Mouse (Mus musculus) midbrain, embryonic 16.5 days (tissue): ENCODE measurements around the gene Prkra. TPM values are rescaled to one million over a fixed set of nuclear protein-coding genes. Genes with fewer than 3 reads are reported as not detected.
"Not testable (repeated sequence)": the region's sequence is repeated elsewhere in the genome, so short reads cannot be mapped to it uniquely, and the experiment has no call there.

Experiments used
- ATAC-seq: fragments of 200-750 bp; cut with Nextera tagmentation; 2 replicates; pipeline ENCODE4 v1.8.0; 2017; ENCODE audit warnings: moderate TSS enrichment
- H3K27ac ChIP-seq: fragments of 300-500 bp; sonication (generic); 2 replicates; pipeline ENCODE4 v1.5.1; 2014; ENCODE audit warnings: mild to moderate bottlenecking, low read length, mixed read lengths
- H3K27me3 ChIP-seq: fragments of 300-500 bp; sonication (generic); 2 replicates; pipeline ENCODE4 v1.6.1; 2014; ENCODE audit warnings: low read depth, low read length, mixed read lengths; ENCODE audit not compliant: control insufficient read depth, insufficient read depth
- H3K36me3 ChIP-seq: fragments of 300-500 bp; sonication (generic); 2 replicates; pipeline ENCODE4 v1.6.1; 2014; ENCODE audit warnings: mild to moderate bottlenecking, low read length, moderate library complexity, mixed read lengths; ENCODE audit not compliant: control insufficient read depth, insufficient read depth
- H3K4me1 ChIP-seq: fragments of 300-500 bp; sonication (generic); 2 replicates; pipeline ENCODE4 v1.6.1; 2014; ENCODE audit warnings: mild to moderate bottlenecking, low read length, mixed read lengths; ENCODE audit not compliant: control insufficient read depth, insufficient read depth
- H3K4me2 ChIP-seq: fragments of 300-500 bp; sonication (generic); 2 replicates; pipeline ENCODE4 v1.6.1; 2014; ENCODE audit warnings: mild to moderate bottlenecking, low read length, mixed read lengths
- H3K4me3 ChIP-seq: fragments of 300-500 bp; sonication (generic); 2 replicates; pipeline ENCODE4 v1.5.1; 2014; ENCODE audit warnings: low read depth, mild to moderate bottlenecking, low read length, moderate library complexity, mixed read lengths
- H3K9ac ChIP-seq: fragments of 300-500 bp; sonication (generic); 2 replicates; pipeline ENCODE4 v1.6.1; 2014; ENCODE audit warnings: low read depth, low read length, mixed read lengths
- H3K9me3 ChIP-seq: fragments of 300-500 bp; sonication (generic); replicated peaks from 2 replicates; pipeline ENCODE4 v1.6.1; 2014; ENCODE audit warnings: mild to moderate bottlenecking, low read length, mixed read lengths; ENCODE audit not compliant: control insufficient read depth, poor library complexity, severe bottlenecking
- WGBS: fragments of 180-500 bp; shearing (Covaris S2); extraction: QIAGEN DNeasy Blood & Tissue Kit; methylation state at CpG from one replicate; pipeline ENCODE4 v1.1.7; 2014; 5-methylcytosine and 5-hydroxymethylcytosine counted together
- polyA plus RNA-seq: library from polyadenylated mRNA; unstranded; fragments of >200 nt; fragmentation: Nextera tagmentation; extraction: Ambion mirVana; gene quantifications from 2 replicates; pipeline ENCODE4 v1.2.1, GENCODE M21; 2015

The Prkra gene
- polyA plus RNA-seq, 1 experiment from 2014 or later: 119 TPM

GRCm38 (mm10) chr2:76647441-76647869 lies 360 bp downstream of the Prkra start:
- peak; percentile 70 for ATAC-seq

GRCm38 (mm10) chr2:76643801-76644200 lies 4.0 kb downstream of the Prkra start:
- Histone ChIP-seq H3K27ac (no peak overlapping the region), H3K4me3 (no peak overlapping the region), H3K9me3 (no peaks in the 10 kb centered on the region), H3K9ac (no peak overlapping the region), H3K4me1 (peaks cover 12% of the 10 kb centered on the region), H3K4me2 (no peak overlapping the region), H3K36me3 (peaks cover 16% of the 10 kb centered on the region; the same call in 1 of the 2 replicates), H3K27me3 (no peaks in the 10 kb centered on the region)
- no peak for ATAC-seq

More at GRCm38 (mm10) chr2:76647441-76647869, 360 bp downstream of the Prkra start:
- Histone ChIP-seq H3K4me3 (peak overlapping the region; percentile 73), H3K9ac (peak overlapping the region; percentile 83), H3K36me3 (peaks cover 4% of the 10 kb centered on the region; the same call in 1 of the 2 replicates), H3K4me2 (peak overlapping the region; percentile 74), H3K27ac (peak overlapping the region; percentile 88), H3K4me1 (peaks cover 14% of the 10 kb centered on the region), H3K27me3 (no peaks in the 10 kb centered on the region), H3K9me3 (no peaks in the 10 kb centered on the region)
- 0% methylated on average over 24 of the region's 32 CpGs for WGBS

- Histone ChIP-seq H3K36me3 (peaks cover 37% of the 10 kb centered on the region), H3K4me3 (no peak overlapping the region), H3K4me1 (no peaks in the 10 kb centered on the region; the same call in 1 of the 2 replicates), H3K9ac (no peak overlapping the region), H3K27me3 (no peaks in the 10 kb centered on the region), H3K27ac (no peak overlapping the region), H3K9me3 (no peaks in the 10 kb centered on the region), H3K4me2 (no peak overlapping the region)
- ATAC-seq: no peak
- WGBS: 98% methylated on average over 2 of the region's 2 CpGs
These were observed 8.2 kb downstream of the Prkra start for GRCm38 (mm10) chr2:76639637-76640036.

GRCm38 (mm10) chr2:76631600-76631999 lies 16.2 kb downstream of the Prkra start:
- Histone ChIP-seq H3K27ac (no peak overlapping the region), H3K9me3 (no peaks in the 10 kb centered on the region), H3K27me3 (no peaks in the 10 kb centered on the region), H3K9ac (no peak overlapping the region), H3K36me3 (peaks cover 60% of the 10 kb centered on the region), H3K4me3 (no peak overlapping the region), H3K4me1 (no peaks in the 10 kb centered on the region), H3K4me2 (no peak overlapping the region)
- 52% methylated on average over 4 of the region's 4 CpGs for WGBS
- ATAC-seq: no peak

GRCm38 (mm10) chr2:76630293-76630692 lies 17.5 kb downstream of the Prkra start:
- no peaks in the 10 kb centered on the region for H3K4me1 ChIP-seq
- no peak overlapping the region for H3K27ac ChIP-seq
- no peaks in the 10 kb centered on the region for H3K9me3 ChIP-seq
- WGBS: 97% methylated on average over 12 of the region's 12 CpGs
- H3K27me3 ChIP-seq: no peaks in the 10 kb centered on the region
- no peak overlapping the region for H3K4me3 ChIP-seq
- peaks cover 56% of the 10 kb centered on the region for H3K36me3 ChIP-seq
- ATAC-seq: no peak
- no peak overlapping the region for H3K4me2 ChIP-seq
- H3K9ac ChIP-seq: no peak overlapping the region

- H3K4me2 ChIP-seq, H3K4me1 ChIP-seq, H3K27me3 ChIP-seq, H3K9me3 ChIP-seq, H3K27ac ChIP-seq, ATAC-seq, H3K4me3 ChIP-seq, H3K9ac ChIP-seq: not testable (repeated sequence)
- H3K36me3 ChIP-seq: peaks cover 17% of the 10 kb centered on the region
- 93% methylated on average over 2 of the region's 2 CpGs for WGBS
These were observed 25.5 kb downstream of the Prkra start for GRCm38 (mm10) chr2:76622316-76622715.

GRCm38 (mm10) chr2:76621724-76622123 lies 26.1 kb downstream of the Prkra start:
- WGBS: 81% methylated on average over 1 of the region's 1 CpGs
- no peak for ATAC-seq
- Histone ChIP-seq H3K9me3 (no peaks in the 10 kb centered on the region), H3K36me3 (peaks cover 11% of the 10 kb centered on the region), H3K27me3 (no peaks in the 10 kb centered on the region), H3K9ac (no peak overlapping the region), H3K27ac (no peak overlapping the region), H3K4me1 (no peaks in the 10 kb centered on the region), H3K4me2 (no peak overlapping the region), H3K4me3 (no peak overlapping the region)

- WGBS: 96% methylated on average over 5 of the region's 5 CpGs
- Histone ChIP-seq H3K4me1 (no peaks in the 10 kb centered on the region), H3K27ac (no peak overlapping the region), H3K36me3 (peaks cover 2% of the 10 kb centered on the region; the same call in 1 of the 2 replicates), H3K9me3 (no peaks in the 10 kb centered on the region), H3K4me3 (no peak overlapping the region), H3K4me2 (no peak overlapping the region), H3K27me3 (no peaks in the 10 kb centered on the region), H3K9ac (no peak overlapping the region)
- no peak for ATAC-seq
These were observed 27.6 kb downstream of the Prkra start for GRCm38 (mm10) chr2:76620188-76620587.

GRCm38 (mm10) chr2:76618078-76618477 lies 29.7 kb downstream of the Prkra start:
- no peaks in the 10 kb centered on the region for H3K27me3 ChIP-seq
- no peaks in the 10 kb centered on the region for H3K9me3 ChIP-seq
- WGBS: 41% methylated on average over 1 of the region's 1 CpGs
- H3K4me1 ChIP-seq: no peaks in the 10 kb centered on the region
- H3K36me3 ChIP-seq: no peaks in the 10 kb centered on the region
- H3K4me3 ChIP-seq: no peak overlapping the region
- no peak overlapping the region for H3K27ac ChIP-seq
- H3K9ac ChIP-seq: no peak overlapping the region
- H3K4me2 ChIP-seq: no peak overlapping the region
- ATAC-seq: peak; percentile 62; the same call in 1 of the 2 replicates
